Mouse (Mus musculus) G1E (cell line): ENCODE results near the gene Prn. TPM values are rescaled to one million over a fixed set of nuclear protein-coding genes. Genes with fewer than 3 reads are reported as not detected.

ENCODE experiments used
- ATAC-seq: 2 replicates; pipeline ENCODE4 v1.8.0; 2016; ENCODE audit warnings: mild to moderate bottlenecking; ENCODE audit not compliant: insufficient number of reproducible peaks, poor library complexity, low FRiP score, severe bottlenecking; ENCODE audit errors: extremely low read depth
- DNase-seq: peaks from one replicate; pipeline ENCODE4 v3.0.0; 2012; ENCODE audit warnings: low spot score
- H3K27me3 ChIP-seq: 2 replicates; pipeline ENCODE4 v1.6.1; 2012; ENCODE audit warnings: mild to moderate bottlenecking, low read length, inconsistent platforms; ENCODE audit not compliant: insufficient read depth
- H3K36me3 ChIP-seq: replicated peaks from 2 replicates; pipeline ENCODE3; 2012; ENCODE audit warnings: mild to moderate bottlenecking, inconsistent platforms
- H3K4me1 ChIP-seq: 2 replicates; pipeline ENCODE4 v1.6.1; 2012; ENCODE audit warnings: low read depth, low read length, inconsistent platforms, mixed read lengths; ENCODE audit not compliant: insufficient read depth
- H3K4me3 ChIP-seq: 2 replicates; pipeline ENCODE4 v1.5.1; 2012; ENCODE audit warnings: low read depth, mild to moderate bottlenecking, inconsistent platforms, low read length, moderate library complexity, mixed read lengths
- H3K9me3 ChIP-seq: replicated peaks from 2 replicates; pipeline ENCODE4 v1.6.1; 2012; ENCODE audit warnings: inconsistent platforms
- CTCF ChIP-seq: IDR thresholded peaks from 2 replicates; pipeline ENCODE4 v1.5.1; 2012; ENCODE audit warnings: low read depth, low read length, inconsistent platforms, mixed read lengths
- GATA1 ChIP-seq: IDR thresholded peaks from 2 replicates; pipeline ENCODE4 v1.6.1; 2012; ENCODE audit warnings: borderline replicate concordance, low read length, inconsistent platforms, mixed read lengths
- GATA2 ChIP-seq: IDR thresholded peaks from 2 replicates; pipeline ENCODE4 v1.6.1; 2012; ENCODE audit warnings: low read depth, low read length, inconsistent platforms, borderline replicate concordance
- POLR2AphosphoS5 ChIP-seq: IDR thresholded peaks from 2 replicates; pipeline ENCODE4 v1.6.1; 2012; ENCODE audit warnings: low read depth, low read length, inconsistent platforms; ENCODE audit not compliant: insufficient replicate concordance
- TAL1 ChIP-seq: conservative IDR thresholded peaks from 2 replicates; pipeline ENCODE4 v1.6.1; 2012; ENCODE audit warnings: low read depth, low read length, inconsistent platforms, mixed read lengths
- polyA plus RNA-seq: library from polyadenylated mRNA; stranded (reverse); fragments of >175 nt; gene quantifications from 2 replicates; pipeline ENCODE4 v1.2.3, GENCODE M21; 2012
- total RNA-seq, 2 experiments: library from RNA; stranded (forward) in 1 of 2; stranded (reverse) in 1 of 2; fragments of 200-1000 nt in 1 of 2; fragments of >200 nt in 1 of 2; fragmentation: Nextera tagmentation in 1 of 2; gene quantifications; 2 replicates each; pipeline ENCODE4 v1.2.3; 2014 to 2017

Gene Prn
- total RNA-seq (2014; fragmentation: Nextera tagmentation) (not detected in 2 replicates), total RNA-seq (2017) (not detected in 2 replicates), polyA plus RNA-seq (not detected in 2 replicates)

DNA sequence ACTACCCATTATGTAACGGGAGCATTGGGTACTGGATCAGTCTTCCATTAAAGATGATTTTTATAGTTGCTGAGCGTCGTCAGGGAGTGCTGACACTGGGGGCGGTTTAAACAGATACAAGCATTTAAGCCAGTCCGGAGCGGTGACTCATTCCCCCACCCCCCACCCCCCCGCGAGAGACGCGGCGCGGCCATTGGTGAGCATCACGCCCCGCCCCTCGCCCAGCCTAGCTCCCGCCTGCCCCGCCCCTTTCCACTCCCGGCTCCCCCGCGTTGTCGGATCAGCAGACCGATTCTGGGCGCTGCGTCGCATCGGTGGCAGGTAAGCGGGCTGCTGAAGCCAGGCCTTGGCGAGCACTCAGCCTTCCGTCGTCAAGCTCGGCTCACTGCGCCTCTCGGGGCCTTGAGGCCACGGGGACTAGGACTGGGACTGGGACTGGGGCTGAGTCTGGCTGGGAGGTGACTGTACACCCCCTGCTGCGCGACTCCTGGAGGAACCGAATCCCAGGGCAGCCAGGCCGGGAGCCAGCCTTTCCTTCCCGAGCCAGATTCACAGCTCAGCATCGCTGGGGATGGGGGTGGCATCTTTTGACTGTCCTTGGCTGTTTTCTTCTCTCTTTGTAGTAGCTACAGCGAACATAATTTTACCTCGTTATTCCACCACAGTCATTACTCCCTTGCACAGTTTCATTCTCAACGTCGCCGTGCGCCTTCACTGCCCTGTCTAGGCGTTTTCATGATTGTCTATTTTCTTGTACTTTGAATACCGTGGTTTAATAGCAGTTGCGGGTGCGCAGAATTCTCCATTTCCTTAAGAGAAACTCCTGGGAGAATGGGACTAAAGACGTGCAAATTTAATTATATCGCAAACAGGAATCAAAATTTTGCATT, at the start of gene Prn, which contains the start of gene Prnp:
Prn (plus strand) TSS at position 275 of the 890 bp plus-strand sequence.
Prnp (plus strand) TSS at position 246 of the 890 bp plus-strand sequence.
- H3K4me3 ChIP-seq, result peak within 1 kb of the TSS; percentile 98
- H3K9me3 ChIP-seq, result no peaks in the 10 kb centered on the region
- no peak for TF ChIP-seq POLR2AphosphoS5
- no peak for TF ChIP-seq GATA2
- TF ChIP-seq CTCF, result no peak
- no peak for TF ChIP-seq GATA1
- TF ChIP-seq TAL1, result no peak
- no peaks in the 10 kb centered on the region for H3K27me3 ChIP-seq
- peaks cover 22% of the 10 kb centered on the region for H3K36me3 ChIP-seq
- peaks cover 72% of the 10 kb centered on the region for H3K4me1 ChIP-seq
- ATAC-seq (peak; percentile 42), DNase-seq (peak; percentile 88)

- Histone ChIP-seq H3K36me3 (peaks cover 2% of the 10 kb centered on the region), H3K4me1 (peaks cover 90% of the 10 kb centered on the region), H3K27me3 (peaks cover 2% of the 10 kb centered on the region; the same call in 1 of the 2 replicates), H3K4me3 (no peak overlapping the region), H3K9me3 (no peaks in the 10 kb centered on the region)
- DNase-seq, result no peak
- no peak for TF ChIP-seq GATA1
- TF ChIP-seq CTCF, result no peak
- no peak for TF ChIP-seq GATA2
- no peak for TF ChIP-seq TAL1
- TF ChIP-seq POLR2AphosphoS5, result no peak
- no peak for ATAC-seq
These were observed 47.0 kb upstream of the Prn start for GRCm38 (mm10) chr2:131862617-131863275.

DNA sequence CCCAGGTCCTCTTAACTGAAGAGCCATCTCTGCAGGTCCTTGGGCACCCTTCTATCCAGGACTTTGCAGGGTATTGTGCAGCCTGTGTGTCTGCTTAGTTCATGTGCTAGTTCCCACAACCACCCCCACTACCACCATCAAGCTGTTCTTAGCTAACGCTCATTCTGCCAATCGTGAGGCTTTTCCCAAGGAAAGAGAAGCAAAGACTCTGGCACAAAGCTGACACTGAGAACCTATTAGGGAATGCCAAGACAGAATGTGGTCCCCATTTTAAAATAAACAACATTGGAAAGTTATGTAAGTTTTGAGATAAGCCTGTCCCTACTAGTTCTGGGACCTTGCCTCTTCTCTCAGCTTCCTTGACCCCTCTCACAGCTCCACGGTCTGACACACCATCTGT, 46.3 kb upstream of the Prn start:
- ATAC-seq, result no peak
- Histone ChIP-seq H3K27me3 (peaks cover 2% of the 10 kb centered on the region; the same call in 1 of the 2 replicates), H3K36me3 (peaks cover under 1% of the 10 kb centered on the region), H3K4me1 (peaks cover 90% of the 10 kb centered on the region), H3K9me3 (no peaks in the 10 kb centered on the region), H3K4me3 (no peak overlapping the region; the same call in 1 of the 2 replicates)
- TF ChIP-seq GATA2, result no peak
- no peak for TF ChIP-seq POLR2AphosphoS5
- no peak for TF ChIP-seq CTCF
- no peak for TF ChIP-seq GATA1
- TF ChIP-seq TAL1, result no peak
- no peak for DNase-seq

DNA sequence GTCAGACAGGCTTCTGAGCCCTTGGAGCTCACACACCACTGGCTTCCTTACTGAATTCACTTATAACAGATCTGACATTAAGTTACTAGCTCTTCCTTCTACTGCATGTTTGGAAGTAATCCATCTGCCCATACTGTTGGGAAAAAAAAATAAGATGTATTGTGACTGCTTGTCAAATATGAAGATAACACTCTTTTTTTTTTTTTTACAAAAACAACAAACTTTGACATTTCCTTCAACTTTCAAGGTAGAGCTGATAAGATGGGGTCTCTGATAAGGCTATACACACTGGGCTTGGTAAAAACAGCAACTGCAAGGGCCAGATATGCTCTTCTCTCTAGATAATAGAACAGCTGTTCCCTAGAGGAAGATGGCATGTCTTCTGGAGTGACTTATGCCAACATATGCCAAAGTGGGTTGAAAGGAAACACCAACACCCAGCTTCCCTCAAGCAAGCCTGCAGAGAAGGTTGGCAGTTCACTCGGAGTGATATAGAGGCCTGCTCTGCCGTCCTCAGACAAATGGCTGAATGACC, 45.4 kb upstream of the Prn start:
- Histone ChIP-seq H3K9me3 (no peaks in the 10 kb centered on the region), H3K4me3 (no peak overlapping the region; the same call in 1 of the 2 replicates), H3K4me1 (peaks cover 89% of the 10 kb centered on the region), H3K27me3 (peaks cover 2% of the 10 kb centered on the region; the same call in 1 of the 2 replicates), H3K36me3 (no peaks in the 10 kb centered on the region)
- peak; percentile 79 for ATAC-seq
- TF ChIP-seq TAL1 (peak; percentile 85), CTCF (no peak), GATA2 (0 out of 2 replicates have a peak, but pooled peaks have one; percentile 41)
- DNase-seq, result peak; percentile 27

DNA sequence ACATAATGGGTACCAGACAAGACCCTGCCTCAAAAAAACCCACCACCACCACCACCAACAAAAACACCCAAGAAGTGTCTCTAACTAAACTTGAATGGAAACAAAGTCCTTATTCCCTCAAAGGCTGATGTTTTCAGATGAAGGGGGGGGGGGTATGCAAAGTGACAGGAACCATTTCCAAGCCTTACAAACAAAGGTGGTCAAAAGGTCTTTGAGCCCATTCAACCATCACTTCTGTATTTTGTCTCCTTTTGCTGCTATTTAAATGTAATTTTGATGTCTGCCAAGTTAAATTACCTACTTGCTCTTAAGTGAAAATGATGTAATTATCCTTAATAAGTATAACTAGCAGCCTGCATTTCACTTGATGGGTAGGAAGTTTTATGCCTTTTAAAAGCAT, 43.1 kb upstream of the Prn start:
- Histone ChIP-seq H3K9me3 (peaks cover 3% of the 10 kb centered on the region), H3K4me3 (no peak overlapping the region)
- TF ChIP-seq GATA1 (no peak), CTCF (no peak), TAL1 (no peak), POLR2AphosphoS5 (no peak), GATA2 (no peak)

GRCm38 (mm10) chr2:131868983-131869382, 40.8 kb upstream of the Prn start:
- peaks cover 7% of the 10 kb centered on the region for H3K9me3 ChIP-seq
- no peak overlapping the region for H3K4me3 ChIP-seq
- H3K4me1 ChIP-seq, result peaks cover 53% of the 10 kb centered on the region
- H3K27me3 ChIP-seq, result no peaks in the 10 kb centered on the region
- no peak for TF ChIP-seq GATA1
- TF ChIP-seq CTCF, result no peak
- TF ChIP-seq POLR2AphosphoS5, result no peak
- no peak for TF ChIP-seq TAL1
- no peak for TF ChIP-seq GATA2
- no peak for ATAC-seq
- no peak for DNase-seq
- H3K36me3 ChIP-seq, result no peaks in the 10 kb centered on the region

More for the DNA sequence above, 43.1 kb upstream of the Prn start:
- Histone ChIP-seq H3K36me3 (no peaks in the 10 kb centered on the region), H3K27me3 (peaks cover 2% of the 10 kb centered on the region; the same call in 1 of the 2 replicates), H3K4me1 (peaks cover 72% of the 10 kb centered on the region)
- ATAC-seq (no peak), DNase-seq (no peak)
